Mouse (Mus musculus): ENCODE measurements around the gene B3gnt2.

DNA sequence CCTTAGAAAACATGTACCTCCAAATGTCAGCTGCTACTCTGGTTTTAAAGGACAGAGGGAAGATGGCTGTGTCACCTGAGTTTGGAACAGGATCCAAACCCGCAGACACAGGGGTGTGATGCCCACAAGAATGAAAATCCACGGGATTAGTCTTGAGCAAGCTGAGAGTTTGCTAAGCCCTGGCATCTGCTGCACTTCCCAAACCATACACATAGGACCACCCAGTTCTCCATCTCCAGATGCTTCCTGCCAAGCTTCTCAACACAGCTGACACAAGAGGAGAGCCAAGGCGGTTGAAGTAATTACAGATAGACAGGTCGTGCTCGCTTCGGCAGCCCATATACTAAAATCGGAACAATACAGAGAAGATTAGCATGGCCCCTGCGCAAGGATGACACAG is 7.8 kb upstream of the B3gnt2 start:
- TF ChIP-seq POLR2A (IDR thresholded peaks at IDR 0.05; ENCODE audit: low read depth, low read length) (no peak), CTCF (IDR thresholded peaks at IDR 0.05; ENCODE audit: extremely low read depth, insufficient read length, insufficient replicate concordance, low read depth, low read length) (no peak)

Measured in small intestine, adult 2 months (tissue).